Mouse (Mus musculus) left cerebral cortex, adult 11 months (tissue): ENCODE data around the gene Kirrel3.

Source experiments
- DNase-seq: peaks from one replicate; pipeline ENCODE4 v3.0.0; 2022; ENCODE audit warnings: low spot score

The Kirrel3 gene

GRCm38 (mm10) chr9:34825402-34826008, 339.8 kb downstream of the Kirrel3 start:
- no peak for DNase-seq

GRCm38 (mm10) chr9:34830696-34831095, 345.0 kb downstream of the Kirrel3 start:
- no peak for DNase-seq

GRCm38 (mm10) chr9:34836801-34837200, 351.1 kb downstream of the Kirrel3 start:
- DNase-seq: no peak

GRCm38 (mm10) chr9:34837700-34838462, 352.2 kb downstream of the Kirrel3 start:
- no peak for DNase-seq

- no peak for DNase-seq
Observed at GRCm38 (mm10) chr9:34843275-34843965, 357.7 kb downstream of the Kirrel3 start.

GRCm38 (mm10) chr9:34846440-34846839, 360.7 kb downstream of the Kirrel3 start:
- DNase-seq: no peak

- no peak for DNase-seq
Observed at GRCm38 (mm10) chr9:34847664-34848063, 362.0 kb downstream of the Kirrel3 start.

GRCm38 (mm10) chr9:34851136-34851535, 365.4 kb downstream of the Kirrel3 start:
- no peak for DNase-seq

GRCm38 (mm10) chr9:34857575-34857974, 371.9 kb downstream of the Kirrel3 start:
- DNase-seq: no peak

GRCm38 (mm10) chr9:34858071-34858470, 372.4 kb downstream of the Kirrel3 start:
- DNase-seq: no peak

GRCm38 (mm10) chr9:34860934-34861333, 375.2 kb downstream of the Kirrel3 start:
- DNase-seq: no peak

GRCm38 (mm10) chr9:34861775-34862174, 376.1 kb downstream of the Kirrel3 start:
- peak; percentile 41 for DNase-seq

GRCm38 (mm10) chr9:34865606-34866005, 379.9 kb downstream of the Kirrel3 start:
- no peak for DNase-seq

GRCm38 (mm10) chr9:34871316-34871966, 385.7 kb downstream of the Kirrel3 start:
- DNase-seq: no peak

- no peak for DNase-seq
Observed at GRCm38 (mm10) chr9:34875238-34875637, 389.5 kb downstream of the Kirrel3 start.

- no peak for DNase-seq
Observed at GRCm38 (mm10) chr9:34877186-34877585, 391.5 kb downstream of the Kirrel3 start.

- DNase-seq: no peak
Observed at GRCm38 (mm10) chr9:34877799-34878198, 392.1 kb downstream of the Kirrel3 start.

- DNase-seq: no peak
Observed at GRCm38 (mm10) chr9:34881750-34882149, 396.1 kb downstream of the Kirrel3 start.

- DNase-seq: no peak
Observed at GRCm38 (mm10) chr9:34882211-34882610, 396.5 kb downstream of the Kirrel3 start.

GRCm38 (mm10) chr9:34883122-34883521, 397.4 kb downstream of the Kirrel3 start:
- no peak for DNase-seq

- DNase-seq: no peak
Observed at GRCm38 (mm10) chr9:34884325-34884724, 398.6 kb downstream of the Kirrel3 start.

GRCm38 (mm10) chr9:34884942-34885341, 399.2 kb downstream of the Kirrel3 start:
- no peak for DNase-seq

- no peak for DNase-seq
Observed at GRCm38 (mm10) chr9:34886746-34887145, 401.1 kb downstream of the Kirrel3 start.
